Mouse (Mus musculus) MEL (cell line): ENCODE measurements around the gene Tnfaip3. TPM values are rescaled to one million over a fixed set of nuclear protein-coding genes. Genes with fewer than 3 reads are reported as not detected.

Experiments
- DNase-seq: peaks from one replicate; pipeline ENCODE4 v3.0.0; 2011; ENCODE audit warnings: low read depth, low spot score
- H3K27ac ChIP-seq: 2 replicates; pipeline ENCODE4 v1.5.1; 2012; ENCODE audit warnings: low read depth, mild to moderate bottlenecking, control low read depth, low read length, moderate library complexity; ENCODE audit not compliant: control insufficient read depth
- H3K27me3 ChIP-seq, 2 experiments: fragments of 150-350 bp in 1 of 2; sonication (generic) in 1 of 2; 2 replicates each; pipeline ENCODE4 v1.6.1; 2012; ENCODE audit warnings: low read length in 2 of 2, mild to moderate bottlenecking in 2 of 2, improper control_type of control experiment in 1 of 2, moderate library complexity in 1 of 2; ENCODE audit not compliant: insufficient read depth in 2 of 2, control insufficient read depth in 1 of 2
- H3K36me3 ChIP-seq, 2 experiments: 2 replicates each; pipeline ENCODE4 v1.6.1; 2012 to 2014; ENCODE audit warnings: low read length in 2 of 2, improper control_type of control experiment in 1 of 2, inconsistent platforms in 1 of 2, mild to moderate bottlenecking in 1 of 2; ENCODE audit not compliant: insufficient read depth in 2 of 2, control insufficient read depth in 1 of 2
- H3K4me1 ChIP-seq, 2 experiments: fragments of 150-350 bp in 1 of 2; sonication (generic) in 1 of 2; 2 replicates each; pipeline ENCODE4 v1.6.1; 2012; ENCODE audit warnings: low read length in 2 of 2, improper control_type of control experiment in 1 of 2, mild to moderate bottlenecking in 1 of 2; ENCODE audit not compliant: insufficient read depth in 2 of 2, control insufficient read depth in 1 of 2
- H3K4me3 ChIP-seq, 2 experiments: fragments of 150-350 bp in 1 of 2; sonication (generic) in 1 of 2; 2 replicates each; pipeline ENCODE4 v1.5.1; 2012; ENCODE audit warnings: low read depth in 2 of 2, low read length in 2 of 2, mild to moderate bottlenecking in 2 of 2, moderate library complexity in 2 of 2, control low read depth in 1 of 2, improper control_type of control experiment in 1 of 2; ENCODE audit not compliant: control insufficient read depth in 1 of 2, insufficient read depth in 1 of 2
- H3K79me2 ChIP-seq: 2 replicates; pipeline ENCODE4 v1.6.1; 2012; ENCODE audit warnings: mild to moderate bottlenecking, low read length, moderate library complexity; ENCODE audit not compliant: control insufficient read depth, poor library complexity, insufficient read depth
- H3K9ac ChIP-seq: 2 replicates; pipeline ENCODE4 v1.6.1; 2012; ENCODE audit warnings: low read depth, mild to moderate bottlenecking, control low read depth, low read length, moderate library complexity; ENCODE audit not compliant: control insufficient read depth, poor library complexity, severe bottlenecking
- H3K9me3 ChIP-seq: fragments of 150-350 bp; sonication (generic); replicated peaks from 2 replicates; pipeline ENCODE4 v1.6.1; 2012; ENCODE audit warnings: mild to moderate bottlenecking, low read length, improper control_type of control experiment, moderate library complexity; ENCODE audit not compliant: insufficient read depth
- BHLHE40 ChIP-seq: IDR thresholded peaks from 2 replicates; pipeline ENCODE4 v1.6.1; 2012; ENCODE audit warnings: low read depth, mild to moderate bottlenecking, inconsistent platforms, low read length, improper control_type of control experiment, borderline replicate concordance
- CHD1 ChIP-seq: IDR thresholded peaks from 2 replicates; pipeline ENCODE4 v1.6.1; 2012; ENCODE audit warnings: low read depth, mild to moderate bottlenecking, inconsistent platforms, low read length, improper control_type of control experiment
- CHD2 ChIP-seq: IDR thresholded peaks from 2 replicates; pipeline ENCODE4 v1.6.1; 2011; ENCODE audit warnings: low read length, improper control_type of control experiment
- EP300 ChIP-seq, 2 experiments: IDR thresholded peaks; 2 replicates each; pipeline ENCODE4 v1.6.1; 2011; ENCODE audit warnings: improper control_type of control experiment in 2 of 2, low read length in 2 of 2, low read depth in 1 of 2, mild to moderate bottlenecking in 1 of 2
- ETS1 ChIP-seq: IDR thresholded peaks from 2 replicates; pipeline ENCODE4 v1.6.1; 2012; ENCODE audit warnings: low read depth, mild to moderate bottlenecking, inconsistent platforms, low read length, improper control_type of control experiment, moderate library complexity
- GABPA ChIP-seq: IDR thresholded peaks from 2 replicates; pipeline ENCODE4 v1.6.1; 2012; ENCODE audit warnings: low read depth, mild to moderate bottlenecking, inconsistent platforms, low read length, improper control_type of control experiment, moderate library complexity
- HCFC1 ChIP-seq: IDR thresholded peaks from 2 replicates; pipeline ENCODE4 v1.6.1; 2012; ENCODE audit warnings: low read depth, mild to moderate bottlenecking, inconsistent platforms, low read length, improper control_type of control experiment, moderate library complexity
- KAT2A ChIP-seq: conservative IDR thresholded peaks from 2 replicates; pipeline ENCODE4 v1.6.1; 2012; ENCODE audit warnings: low read depth, low read length, improper control_type of control experiment, inconsistent platforms
- MAFK ChIP-seq: IDR thresholded peaks from 2 replicates; pipeline ENCODE4 v1.6.1; 2011; ENCODE audit warnings: low read depth, mild to moderate bottlenecking, low read length, improper control_type of control experiment, borderline replicate concordance
- MAZ ChIP-seq: IDR thresholded peaks from 2 replicates; pipeline ENCODE4 v1.6.1; 2012; ENCODE audit warnings: low read depth, mild to moderate bottlenecking, inconsistent platforms, low read length, improper control_type of control experiment
- MEF2A ChIP-seq: IDR thresholded peaks from 2 replicates; pipeline ENCODE4 v1.6.1; 2014; ENCODE audit warnings: low read depth, mild to moderate bottlenecking, inconsistent platforms, low read length, improper control_type of control experiment; ENCODE audit not compliant: poor library complexity, insufficient replicate concordance, severe bottlenecking; ENCODE audit errors: extremely low read depth
- MXI1 ChIP-seq: IDR thresholded peaks from 2 replicates; pipeline ENCODE4 v1.6.1; 2011; ENCODE audit warnings: mild to moderate bottlenecking, low read depth, low read length, improper control_type of control experiment
- MYC ChIP-seq: IDR thresholded peaks from 2 replicates; pipeline ENCODE4 v1.6.1; 2011; ENCODE audit warnings: low read depth, mild to moderate bottlenecking, low read length, improper control_type of control experiment, moderate library complexity
- NELFE ChIP-seq: IDR thresholded peaks from 2 replicates; pipeline ENCODE4 v1.6.1; 2011; ENCODE audit warnings: low read depth, low read length, improper control_type of control experiment
- NRF1 ChIP-seq: IDR thresholded peaks from 2 replicates; pipeline ENCODE4 v1.6.1; 2014; ENCODE audit warnings: low read depth, mild to moderate bottlenecking, inconsistent platforms, low read length, improper control_type of control experiment, moderate library complexity; ENCODE audit not compliant: poor library complexity, insufficient read depth, severe bottlenecking
- POLR2AphosphoS2 ChIP-seq: IDR thresholded peaks from 2 replicates; pipeline ENCODE4 v1.6.1; 2011; ENCODE audit warnings: low read length, improper control_type of control experiment
- RAD21 ChIP-seq: IDR thresholded peaks from 2 replicates; pipeline ENCODE4 v1.6.1; 2011; ENCODE audit warnings: mild to moderate bottlenecking, low read depth, low read length, improper control_type of control experiment
- SMC3 ChIP-seq: IDR thresholded peaks from 2 replicates; pipeline ENCODE4 v1.6.1; 2011; ENCODE audit warnings: low read depth, low read length, improper control_type of control experiment
- TCF12 ChIP-seq: IDR thresholded peaks from 2 replicates; pipeline ENCODE4 v1.6.1; 2014; ENCODE audit warnings: low read depth, mild to moderate bottlenecking, inconsistent platforms, low read length, improper control_type of control experiment, moderate library complexity
- UBTF ChIP-seq: IDR thresholded peaks from 2 replicates; pipeline ENCODE4 v1.6.1; 2012; ENCODE audit warnings: low read depth, mild to moderate bottlenecking, inconsistent platforms, low read length, improper control_type of control experiment, moderate library complexity, borderline replicate concordance; ENCODE audit not compliant: insufficient read depth
- USF1 ChIP-seq: IDR thresholded peaks from 2 replicates; pipeline ENCODE4 v1.6.1; 2014; ENCODE audit warnings: low read depth, mild to moderate bottlenecking, inconsistent platforms, low read length, improper control_type of control experiment, moderate library complexity
- USF2 ChIP-seq, 2 experiments: IDR thresholded peaks; 2 replicates each; pipeline ENCODE4 v1.6.1; 2011 to 2012; ENCODE audit warnings: improper control_type of control experiment in 2 of 2, low read length in 2 of 2, borderline replicate concordance in 1 of 2, inconsistent platforms in 1 of 2, low read depth in 1 of 2, mild to moderate bottlenecking in 1 of 2; ENCODE audit not compliant: insufficient read depth in 1 of 2
- ZC3H11A ChIP-seq: IDR thresholded peaks from 2 replicates; pipeline ENCODE4 v1.6.1; 2012; ENCODE audit warnings: low read depth, mild to moderate bottlenecking, inconsistent platforms, low read length, improper control_type of control experiment
- ZMIZ1 ChIP-seq: IDR thresholded peaks from 2 replicates; pipeline ENCODE4 v1.6.1; 2012; ENCODE audit warnings: low read depth, mild to moderate bottlenecking, inconsistent platforms, low read length, improper control_type of control experiment, moderate library complexity
- polyA plus RNA-seq, 2 experiments: library from polyadenylated mRNA; stranded (reverse) in 1 of 2; unstranded in 1 of 2; fragments of >175 nt in 1 of 2; fragments of >200 nt in 1 of 2; gene quantifications; 2 replicates each; pipeline versions ENCODE4 v1.2.1 to v1.2.4; 2012; ENCODE audit warnings: low replicate concordance in 2 of 2, low read depth in 1 of 2; ENCODE audit not compliant: insufficient read length in 2 of 2, insufficient read depth in 1 of 2, missing spikeins in 1 of 2
- total RNA-seq: library from RNA; depleted of rRNA; stranded (reverse); fragments of 300-350 nt; gene quantifications from 2 replicates; pipeline ENCODE4 v1.2.3, GENCODE M21; 2012

The Tnfaip3 gene
- total and polyA plus RNA-seq, 3 experiments, result 0.38 to 0.54 TPM; not detected in 1

GRCm38 (mm10) chr10:19009186-19009672, 6.2 kb downstream of the Tnfaip3 start:
- no peaks in the 10 kb centered on the region for H3K9me3 ChIP-seq
- no peak for DNase-seq
- no peak for TF ChIP-seq MXI1
- TF ChIP-seq NELFE, result no peak
- no peak for TF ChIP-seq MAFK
- no peak for TF ChIP-seq MYC
- no peak for TF ChIP-seq NRF1
- TF ChIP-seq CHD1, result no peak
- no peaks in the 10 kb centered on the region for H3K27me3 ChIP-seq
- H3K79me2 ChIP-seq, result no peaks in the 10 kb centered on the region
- peaks cover 0 to 1% of the 10 kb centered on the region in 2 experiments; a peak in 1 of 4 replicates for H3K36me3 ChIP-seq
- no peak overlapping the region for H3K27ac ChIP-seq
- H3K4me3 ChIP-seq, result no peak overlapping the region
- H3K9ac ChIP-seq, result no peak overlapping the region
- peaks cover 0 to 2% of the 10 kb centered on the region in 2 experiments; a peak in 1 of 4 replicates for H3K4me1 ChIP-seq

GRCm38 (mm10) chr10:19008607-19008940, 6.9 kb downstream of the Tnfaip3 start:
- TF ChIP-seq HCFC1, result no peak
- TF ChIP-seq MAZ, result no peak
- TF ChIP-seq UBTF, result no peak
- DNase-seq, result no peak
- H3K79me2 ChIP-seq, result no peaks in the 10 kb centered on the region
- H3K4me3 ChIP-seq, result no peak overlapping the region
- H3K9ac ChIP-seq, result no peak overlapping the region
- H3K36me3 ChIP-seq, result no peaks in the 10 kb centered on the region; a peak in 1 of 4 replicates
- no peaks in the 10 kb centered on the region for H3K27me3 ChIP-seq
- H3K4me1 ChIP-seq, result no peaks in the 10 kb centered on the region; a peak in 1 of 4 replicates
- no peak overlapping the region for H3K27ac ChIP-seq
- H3K9me3 ChIP-seq, result no peaks in the 10 kb centered on the region

GRCm38 (mm10) chr10:19007897-19008606, 7.4 kb downstream of the Tnfaip3 start:
- Histone ChIP-seq H3K79me2 (no peaks in the 10 kb centered on the region), H3K4me3 (no peak overlapping the region), H3K36me3 (no peaks in the 10 kb centered on the region; a peak in 1 of 4 replicates), H3K9me3 (no peaks in the 10 kb centered on the region), H3K27me3 (no peaks in the 10 kb centered on the region), H3K27ac (no peak overlapping the region), H3K4me1 (no peaks in the 10 kb centered on the region), H3K9ac (no peak overlapping the region)
- no peak for DNase-seq
- TF ChIP-seq POLR2AphosphoS2, result no peak
- no peak for TF ChIP-seq RAD21
- TF ChIP-seq ZMIZ1, result no peak
- no peak for TF ChIP-seq KAT2A
- TF ChIP-seq ZC3H11A, result no peak
- TF ChIP-seq NELFE, result no peak
- no peak for TF ChIP-seq MEF2A
- no peak for TF ChIP-seq MAFK
- TF ChIP-seq TCF12, result no peak
- TF ChIP-seq BHLHE40, result no peak
- TF ChIP-seq GABPA, result no peak
- TF ChIP-seq USF2 (IDR thresholded peaks at IDR 0.05; ENCODE audit: borderline replicate concordance in 1 of 2, insufficient read depth in 1 of 2, low read depth in 1 of 2, low read length in 2 of 2), result no peak
- TF ChIP-seq CHD2, result no peak
- no peak for TF ChIP-seq USF1
- no peak for TF ChIP-seq SMC3
- no peak for TF ChIP-seq EP300 (IDR thresholded peaks at IDR 0.05; ENCODE audit: low read depth in 1 of 2, low read length in 2 of 2)
- TF ChIP-seq CHD1, result no peak
- no peak for TF ChIP-seq ETS1
